Mouse (Mus musculus): ENCODE measurements at regions not wholly inside any gene's neighbourhood (a gene's known extent, or its start where the extent isn't known, plus 50 kb on each side); places are given as distances from the start of the nearest gene placed in this dataset.

- Histone ChIP-seq H3K4me1 (ENCODE audit: control insufficient read depth, insufficient read depth, low read length) (no peaks in the 10 kb centered on the region), H3K4me3 (replicated peaks; ENCODE audit: control insufficient read depth, low read depth, low read length) (no peak overlapping the region), H3K27ac (ENCODE audit: control insufficient read depth, insufficient read depth, low read depth, low read length, poor library complexity) (no peak overlapping the region)
- WGBS: 81% methylated on average over 1 of the region's 1 CpGs
- TF ChIP-seq POLR2A (IDR thresholded peaks at IDR 0.05; ENCODE audit: borderline replicate concordance, control insufficient read depth, low read depth, low read length): no peak
- TF ChIP-seq CTCF (IDR thresholded peaks at IDR 0.05; ENCODE audit: control insufficient read depth, insufficient read depth, low read length): no peak
These were observed 393.4 kb downstream of the Dcdc2c start for GRCm38 (mm10) chr12:28158786-28159185.

GRCm38 (mm10) chr12:28150759-28151158, 401.4 kb downstream of the Dcdc2c start:
- no peaks in the 10 kb centered on the region for H3K4me1 ChIP-seq (ENCODE audit: control insufficient read depth, insufficient read depth, low read length)
- no peak for TF ChIP-seq POLR2A (IDR thresholded peaks at IDR 0.05; ENCODE audit: borderline replicate concordance, control insufficient read depth, low read depth, low read length)
- TF ChIP-seq CTCF (IDR thresholded peaks at IDR 0.05; ENCODE audit: control insufficient read depth, insufficient read depth, low read length): no peak
- H3K27ac ChIP-seq (ENCODE audit: control insufficient read depth, insufficient read depth, low read depth, low read length, poor library complexity): no peak overlapping the region
- no peak overlapping the region for H3K4me3 ChIP-seq (replicated peaks; ENCODE audit: control insufficient read depth, low read depth, low read length)
- 70% methylated on average over 4 of the region's 4 CpGs for WGBS

GRCm38 (mm10) chr12:28135810-28136592, 416.2 kb downstream of the Dcdc2c start:
- H3K4me3 ChIP-seq (replicated peaks; ENCODE audit: control insufficient read depth, low read depth, low read length): no peak overlapping the region
- no peaks in the 10 kb centered on the region for H3K4me1 ChIP-seq (ENCODE audit: control insufficient read depth, insufficient read depth, low read length)
- TF ChIP-seq CTCF (IDR thresholded peaks at IDR 0.05; ENCODE audit: control insufficient read depth, insufficient read depth, low read length) (no peak), POLR2A (IDR thresholded peaks at IDR 0.05; ENCODE audit: borderline replicate concordance, control insufficient read depth, low read depth, low read length) (no peak)
- H3K27ac ChIP-seq (ENCODE audit: control insufficient read depth, insufficient read depth, low read depth, low read length, poor library complexity): no peak overlapping the region
- WGBS: 81% methylated on average over 4 of the region's 4 CpGs

GRCm38 (mm10) chr12:28122766-28123165, 429.4 kb downstream of the Dcdc2c start:
- Histone ChIP-seq H3K27ac (ENCODE audit: control insufficient read depth, insufficient read depth, low read depth, low read length, poor library complexity) (no peak overlapping the region), H3K4me3 (replicated peaks; ENCODE audit: control insufficient read depth, low read depth, low read length) (no peak overlapping the region)
- WGBS: 47% methylated on average over 9 of the region's 9 CpGs

GRCm38 (mm10) chr12:28120106-28120505, 432.1 kb downstream of the Dcdc2c start:
- WGBS: 49% methylated on average over 3 of the region's 3 CpGs
- no peak overlapping the region for H3K27ac ChIP-seq (ENCODE audit: control insufficient read depth, insufficient read depth, low read depth, low read length, poor library complexity)
- H3K4me3 ChIP-seq (replicated peaks; ENCODE audit: control insufficient read depth, low read depth, low read length): no peak overlapping the region
- H3K4me1 ChIP-seq (ENCODE audit: control insufficient read depth, insufficient read depth, low read length): no peaks in the 10 kb centered on the region
- TF ChIP-seq CTCF (IDR thresholded peaks at IDR 0.05; ENCODE audit: control insufficient read depth, insufficient read depth, low read length) (no peak), POLR2A (IDR thresholded peaks at IDR 0.05; ENCODE audit: borderline replicate concordance, control insufficient read depth, low read depth, low read length) (no peak)

More at GRCm38 (mm10) chr12:28122766-28123165, 429.4 kb downstream of the Dcdc2c start:
- H3K4me1 ChIP-seq (ENCODE audit: control insufficient read depth, insufficient read depth, low read length): no peaks in the 10 kb centered on the region
- no peak for TF ChIP-seq POLR2A (IDR thresholded peaks at IDR 0.05; ENCODE audit: borderline replicate concordance, control insufficient read depth, low read depth, low read length)
- no peak for TF ChIP-seq CTCF (IDR thresholded peaks at IDR 0.05; ENCODE audit: control insufficient read depth, insufficient read depth, low read length)

- Histone ChIP-seq H3K27ac (ENCODE audit: control insufficient read depth, insufficient read depth, low read depth, low read length, poor library complexity) (no peak overlapping the region), H3K4me1 (ENCODE audit: control insufficient read depth, insufficient read depth, low read length) (no peaks in the 10 kb centered on the region), H3K4me3 (replicated peaks; ENCODE audit: control insufficient read depth, low read depth, low read length) (no peak overlapping the region)
- TF ChIP-seq CTCF (IDR thresholded peaks at IDR 0.05; ENCODE audit: control insufficient read depth, insufficient read depth, low read length): no peak
- TF ChIP-seq POLR2A (IDR thresholded peaks at IDR 0.05; ENCODE audit: borderline replicate concordance, control insufficient read depth, low read depth, low read length): no peak
- 84% methylated on average over 6 of the region's 6 CpGs for WGBS
These were observed 461.5 kb downstream of the Dcdc2c start for GRCm38 (mm10) chr12:28090673-28091072.

GRCm38 (mm10) chr12:28085460-28085859, 466.7 kb downstream of the Dcdc2c start:
- Histone ChIP-seq H3K4me3 (replicated peaks; ENCODE audit: control insufficient read depth, low read depth, low read length) (no peak overlapping the region), H3K4me1 (ENCODE audit: control insufficient read depth, insufficient read depth, low read length) (no peaks in the 10 kb centered on the region), H3K27ac (ENCODE audit: control insufficient read depth, insufficient read depth, low read depth, low read length, poor library complexity) (no peak overlapping the region)
- 67% methylated on average over 4 of the region's 4 CpGs for WGBS
- TF ChIP-seq CTCF (IDR thresholded peaks at IDR 0.05; ENCODE audit: control insufficient read depth, insufficient read depth, low read length): no peak
- TF ChIP-seq POLR2A (IDR thresholded peaks at IDR 0.05; ENCODE audit: borderline replicate concordance, control insufficient read depth, low read depth, low read length): no peak

- 76% methylated on average over 3 of the region's 3 CpGs for WGBS
- Histone ChIP-seq H3K4me1 (ENCODE audit: control insufficient read depth, insufficient read depth, low read length) (no peaks in the 10 kb centered on the region), H3K4me3 (replicated peaks; ENCODE audit: control insufficient read depth, low read depth, low read length) (no peak overlapping the region), H3K27ac (ENCODE audit: control insufficient read depth, insufficient read depth, low read depth, low read length, poor library complexity) (no peak overlapping the region)
- no peak for TF ChIP-seq CTCF (IDR thresholded peaks at IDR 0.05; ENCODE audit: control insufficient read depth, insufficient read depth, low read length)
- no peak for TF ChIP-seq POLR2A (IDR thresholded peaks at IDR 0.05; ENCODE audit: borderline replicate concordance, control insufficient read depth, low read depth, low read length)
These were observed 475.6 kb downstream of the Dcdc2c start for GRCm38 (mm10) chr12:28076606-28077005.

Measured in bone marrow, adult 2 months (tissue).